17 mouse cellular contexts compared by ENCODE assay signal in the genomic region with DNA sequence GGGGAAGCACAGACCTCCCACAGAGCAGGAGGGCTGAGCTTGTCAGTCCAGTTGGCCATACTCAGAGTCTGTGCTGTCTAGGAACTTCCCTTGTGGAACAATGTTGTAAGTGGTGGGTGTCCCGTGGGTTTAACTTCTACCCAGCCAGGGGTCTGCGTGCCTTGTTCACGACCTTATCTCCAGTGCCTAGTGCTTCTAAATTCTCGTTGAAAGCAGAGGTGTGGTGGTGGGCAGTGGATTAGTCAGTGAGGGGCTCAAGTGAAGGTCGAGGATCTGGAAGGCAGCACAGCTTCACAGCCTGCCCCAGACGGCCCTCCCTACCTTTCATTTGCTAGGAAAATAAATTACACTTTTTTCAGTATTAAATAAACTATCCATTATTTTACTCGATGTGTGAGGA.
DNase-seq lines count a peak whose midpoint lies in the region.
"Had no signal": no experiment of that assay in that cellular context is flagged by ENCODE, and none has a peak within 500 bp of the region (broad histone marks: within the 10 kb centered on the region; RNA-seq: fewer than 3 reads in every experiment).

No protein-coding gene starts in this region.

- H3K27me3 ChIP-seq in heart, embryonic 10.5 days (ENCODE audit: insufficient read depth, poor library complexity, severe bottlenecking), result no peaks in the 10 kb centered on the region
- H3K27me3 ChIP-seq: CH12.LX, Patski had no signal

- H3K36me3 ChIP-seq in heart, embryonic 10.5 days, result peaks cover 13% of the 10 kb centered on the region; the same call in 1 of the 2 replicates

- no peak overlapping the region for H3K4me3 ChIP-seq in heart, embryonic 10.5 days

- H3K27ac ChIP-seq in heart, embryonic 10.5 days, result no peak overlapping the region

- H3K4me1 ChIP-seq in heart, embryonic 10.5 days, result no peaks in the 10 kb centered on the region

- 75% methylated on average over 7 of the region's 7 CpGs for WGBS in heart, embryonic 10.5 days

- H3K9me3 ChIP-seq in heart, embryonic 10.5 days, result no peaks in the 10 kb centered on the region
- H3K9me3 ChIP-seq: G1E had no signal

- peak; percentile 74 for DNase-seq in heart, adult 11 months
- DNase-seq in heart, adult 18-20 months, result no peak
- peak; percentile 64 for DNase-seq in heart, embryonic 10.5 days (ENCODE audit: low spot score)
- no peak for DNase-seq in heart, postnatal 14 days
- DNase-seq: adrenal gland, adult 2 months; adrenal gland, adult 8-10 months; adrenal gland, postnatal 10 days; adrenal gland, postnatal 14 days; adrenal gland, postnatal 25 days; adrenal gland, postnatal 36 days; B cell, adult 2 months; cerebellum, adult 11 months; cerebellum, adult 11-12 months; cerebellum, adult 18-20 months had no signal

- intact Hi-C loops in heart, postnatal 14 days (cut with DNase I), result no loop called here

Comparison
In these comparisons a context has a peak if more than half of its experiments do, and no peak if none do; other contexts are left out.
1. DNase-seq: peak in heart, adult 11 months (single experiment) and heart, embryonic 10.5 days (single experiment); none in heart, adult 18-20 months (0 of 2) and heart, postnatal 14 days (0 of 2).